Mouse (Mus musculus) ES-Bruce4 (cell line): Measurements from ENCODE around the gene Gm7697. TPM values are rescaled to one million over a fixed set of nuclear protein-coding genes. Genes with fewer than 3 reads are reported as not detected.
"Not testable (repeated sequence)": the region's sequence is repeated elsewhere in the genome, so short reads cannot be mapped to it uniquely, and the experiment has no call there.

Experiments
- H3K27ac ChIP-seq: 2 replicates; pipeline ENCODE4 v1.5.1; 2012; ENCODE audit warnings: low read length, inconsistent platforms; ENCODE audit not compliant: insufficient read depth
- H3K27me3 ChIP-seq: 2 replicates; pipeline ENCODE4 v1.6.1; 2012; ENCODE audit warnings: mild to moderate bottlenecking, low read length, inconsistent platforms; ENCODE audit not compliant: control insufficient read depth, poor library complexity, insufficient read depth, severe bottlenecking
- H3K36me3 ChIP-seq: 2 replicates; pipeline ENCODE4 v1.6.1; 2012; ENCODE audit warnings: inconsistent platforms, mild to moderate bottlenecking, low read length, moderate library complexity; ENCODE audit not compliant: control insufficient read depth, poor library complexity, insufficient read depth, severe bottlenecking
- H3K4me1 ChIP-seq: one replicate; pipeline ENCODE4 v1.8.1; 2011; ENCODE audit warnings: low read length; ENCODE audit not compliant: control insufficient read depth, insufficient read depth
- H3K4me3 ChIP-seq: 2 replicates; pipeline ENCODE4 v1.5.1; 2011; ENCODE audit warnings: low read depth, mild to moderate bottlenecking, low read length
- H3K9ac ChIP-seq: 2 replicates; pipeline ENCODE4 v1.6.1; 2012; ENCODE audit warnings: low read depth, mild to moderate bottlenecking, inconsistent platforms; ENCODE audit not compliant: poor library complexity, severe bottlenecking
- H3K9me3 ChIP-seq: replicated peaks from 2 replicates; pipeline ENCODE4 v1.6.1; 2012; ENCODE audit warnings: mild to moderate bottlenecking, low read length, inconsistent platforms; ENCODE audit not compliant: control insufficient read depth, poor library complexity, insufficient read depth, severe bottlenecking
- CTCF ChIP-seq: IDR thresholded peaks from one replicate; pipeline ENCODE4 v1.8.1; 2011; ENCODE audit warnings: low read depth, low read length
- polyA plus RNA-seq: library from polyadenylated mRNA; stranded (reverse); fragments of >200 nt; gene quantifications from 2 replicates; pipeline ENCODE4 v1.2.4, GENCODE M21; 2011; ENCODE audit warnings: low read depth; ENCODE audit not compliant: missing spikeins, insufficient read depth, insufficient read length

Gene Gm7697
- not detected in 2 replicates for polyA plus RNA-seq

DNA sequence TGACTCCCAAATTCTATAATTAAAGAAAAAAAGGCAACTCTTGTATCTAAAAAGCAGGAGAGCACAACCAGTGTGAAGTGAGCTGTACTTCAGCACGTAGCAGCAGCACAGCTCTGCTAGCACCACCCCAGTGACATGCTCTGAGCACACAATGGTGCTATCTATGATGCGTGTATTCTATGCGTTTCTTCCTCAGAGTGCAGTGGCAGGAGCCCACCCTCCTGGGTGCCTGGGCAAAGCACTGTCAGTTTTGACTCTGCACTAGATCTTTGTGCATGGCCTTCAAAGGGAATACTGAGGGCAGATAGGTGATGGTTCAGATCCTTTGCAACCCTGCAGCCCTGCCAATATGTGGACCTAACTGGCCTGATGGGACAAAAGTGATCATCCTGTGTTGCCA lies at the start of gene Gm7697:
TSS of gene Gm7697 (minus strand) at position 101 of the 400 bp plus-strand sequence.
- not testable (repeated sequence) for H3K4me1 ChIP-seq, H3K9ac ChIP-seq, H3K27ac ChIP-seq, H3K27me3 ChIP-seq, H3K4me3 ChIP-seq, H3K9me3 ChIP-seq, H3K36me3 ChIP-seq

DNA sequence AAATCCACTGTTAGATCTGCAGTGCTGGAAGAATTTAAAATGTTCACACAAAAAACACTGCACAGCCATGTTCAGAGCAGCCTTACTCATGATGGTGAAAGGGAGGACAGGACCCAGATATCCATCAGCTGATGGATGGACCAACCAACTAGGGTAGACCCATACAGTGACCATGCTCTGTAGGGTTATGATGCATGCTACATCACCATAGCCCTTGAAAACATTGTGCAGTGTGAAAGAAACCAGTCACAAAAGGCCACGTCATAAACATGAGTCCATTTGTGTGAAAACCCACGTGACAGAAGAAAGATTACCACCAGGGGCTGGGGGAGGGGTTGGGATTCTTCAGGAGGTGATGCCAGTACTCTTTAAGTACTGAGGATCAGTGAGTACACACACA lies 28.5 kb upstream of the Gm7697 start:
- H3K9me3 ChIP-seq, H3K4me3 ChIP-seq: not testable (repeated sequence)

DNA sequence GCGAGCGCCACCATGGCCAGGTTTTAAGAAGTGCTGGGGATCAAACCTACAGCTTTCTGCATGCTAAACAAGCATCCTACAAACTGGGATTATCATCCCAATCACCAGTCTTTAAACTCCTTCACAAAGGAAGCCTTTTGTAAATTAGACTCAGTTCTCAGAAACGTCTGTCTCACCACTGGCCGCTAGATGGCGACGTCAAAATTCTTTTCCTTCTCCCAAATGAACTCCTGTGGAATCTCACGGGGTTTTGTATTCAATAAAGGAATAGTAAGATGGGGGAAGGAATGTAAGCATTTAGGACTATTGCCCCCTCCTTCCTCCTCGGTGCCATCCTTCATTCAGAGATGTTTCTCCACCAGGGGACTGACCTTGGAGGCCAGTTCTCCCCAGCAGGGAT lies 26.8 kb upstream of the Gm7697 start:
- not testable (repeated sequence) for H3K4me1 ChIP-seq, H3K9me3 ChIP-seq, H3K36me3 ChIP-seq, H3K4me3 ChIP-seq, H3K27me3 ChIP-seq
- Histone ChIP-seq H3K27ac (peak overlapping the region; percentile 71), H3K9ac (peak overlapping the region; percentile 13; the same call in 1 of the 2 replicates)

More for the DNA sequence above, 28.5 kb upstream of the Gm7697 start:
- H3K36me3 ChIP-seq, H3K27me3 ChIP-seq, H3K9ac ChIP-seq, H3K4me1 ChIP-seq, H3K27ac ChIP-seq: not testable (repeated sequence)

DNA sequence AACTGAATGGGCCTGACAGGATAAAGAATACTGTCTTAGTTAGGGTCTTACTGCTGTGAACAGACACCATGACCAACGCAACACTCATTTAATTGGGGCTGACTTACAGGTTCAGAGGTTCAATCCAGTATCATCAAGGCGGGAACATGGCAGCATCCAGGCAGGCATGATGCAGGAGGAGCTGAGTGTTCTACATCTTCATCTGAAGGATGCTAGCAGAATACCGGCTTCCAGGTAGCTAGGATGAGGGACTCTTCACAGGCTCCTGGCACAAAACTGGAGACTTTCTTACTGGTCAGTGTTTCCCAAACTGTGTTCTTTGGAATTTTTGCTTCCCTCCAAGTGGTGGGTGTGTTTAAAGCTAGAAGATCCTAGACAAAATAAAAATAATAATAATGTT lies 25.3 kb upstream of the Gm7697 start:
- not testable (repeated sequence) for H3K27me3 ChIP-seq, H3K36me3 ChIP-seq, H3K9ac ChIP-seq, H3K9me3 ChIP-seq, H3K4me1 ChIP-seq, H3K4me3 ChIP-seq, H3K27ac ChIP-seq

DNA sequence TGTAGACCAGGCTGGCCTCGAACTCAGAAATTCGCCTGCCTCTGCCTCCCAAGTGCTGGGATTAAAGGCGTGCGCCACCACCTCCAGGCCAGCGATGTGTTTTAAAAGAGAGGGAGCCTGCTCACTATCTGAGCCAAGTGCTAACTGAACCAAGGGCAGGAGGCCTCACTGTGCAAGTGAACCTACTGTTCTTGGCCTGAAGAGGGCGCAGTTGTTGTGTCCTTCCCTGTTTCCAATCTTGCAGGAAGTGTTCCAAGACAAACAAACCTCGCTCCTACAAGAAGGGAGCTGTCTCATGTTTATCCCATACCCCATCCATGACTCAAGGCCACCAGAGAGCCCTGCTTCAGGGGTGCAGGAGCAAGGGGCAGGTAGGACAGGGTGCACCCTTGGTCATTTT lies 24.4 kb upstream of the Gm7697 start:
- H3K4me3 ChIP-seq, H3K9me3 ChIP-seq, H3K9ac ChIP-seq, H3K27ac ChIP-seq, H3K4me1 ChIP-seq, H3K27me3 ChIP-seq, H3K36me3 ChIP-seq: not testable (repeated sequence)
- TF ChIP-seq CTCF, result peak; percentile 67

DNA sequence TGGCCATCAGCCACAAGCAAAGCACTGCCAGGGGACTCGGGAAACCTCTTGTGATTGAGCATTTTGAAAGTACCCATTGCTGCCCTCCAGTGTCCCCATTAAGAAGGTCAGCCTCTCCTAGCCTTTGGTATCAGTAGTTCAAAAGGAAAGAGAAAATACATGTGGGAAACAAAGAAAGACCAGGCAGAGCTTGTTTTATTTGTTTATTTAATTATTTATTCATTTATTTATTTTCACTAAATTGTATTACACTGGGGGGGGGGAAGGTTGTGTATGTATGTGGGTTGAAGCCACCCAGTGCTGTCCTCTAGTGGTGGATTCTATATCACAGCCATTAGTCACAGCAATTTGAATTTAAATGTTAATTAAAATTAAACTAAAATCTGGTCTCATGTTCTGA lies 22.2 kb upstream of the Gm7697 start:
- not testable (repeated sequence) for H3K4me3 ChIP-seq, H3K9ac ChIP-seq

DNA sequence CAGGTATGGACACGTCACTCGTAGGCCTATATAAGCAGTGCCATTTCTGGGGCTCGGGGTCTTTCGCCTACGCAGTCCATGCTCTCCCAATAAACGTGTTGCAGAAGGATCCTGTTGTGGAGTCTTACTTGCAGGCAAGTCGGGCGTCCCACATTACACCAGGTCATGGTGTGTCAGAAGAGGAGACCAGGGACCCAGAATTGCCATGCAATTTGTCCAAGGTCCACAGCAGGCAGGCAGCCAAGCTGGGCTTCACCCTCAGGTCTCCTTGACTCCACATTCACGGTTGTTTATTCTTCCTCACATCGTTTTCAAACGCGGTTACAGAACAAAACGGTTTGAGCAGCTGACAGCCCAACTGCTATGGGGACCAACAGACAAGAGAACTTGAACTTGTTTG lies 21.7 kb upstream of the Gm7697 start:
- not testable (repeated sequence) for H3K27me3 ChIP-seq, H3K9ac ChIP-seq, H3K4me3 ChIP-seq, H3K27ac ChIP-seq, H3K4me1 ChIP-seq, H3K36me3 ChIP-seq, H3K9me3 ChIP-seq

More for the DNA sequence above, 22.2 kb upstream of the Gm7697 start:
- not testable (repeated sequence) for H3K4me1 ChIP-seq, H3K27ac ChIP-seq, H3K36me3 ChIP-seq, H3K9me3 ChIP-seq, H3K27me3 ChIP-seq

DNA sequence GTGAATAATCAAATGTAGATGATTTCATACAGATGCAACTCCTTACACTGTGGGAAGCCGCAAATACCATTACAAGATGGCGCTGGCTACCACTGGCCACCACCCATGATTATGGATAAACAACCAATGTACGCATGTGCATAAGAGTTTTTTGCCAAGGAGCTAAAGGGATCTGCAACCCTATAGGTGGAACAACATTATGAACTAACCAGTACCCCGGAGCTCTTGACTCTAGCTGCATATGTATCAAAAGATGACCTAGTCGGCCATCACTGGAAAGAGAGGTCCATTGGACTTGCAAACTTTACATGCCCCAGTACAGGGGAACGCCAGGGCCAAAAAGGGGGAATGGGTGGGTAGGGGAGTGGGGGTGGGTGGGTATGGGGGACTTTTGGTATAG lies 21.2 kb upstream of the Gm7697 start:
- not testable (repeated sequence) for H3K9ac ChIP-seq, H3K4me3 ChIP-seq, H3K4me1 ChIP-seq, H3K9me3 ChIP-seq, H3K27me3 ChIP-seq, H3K36me3 ChIP-seq, H3K27ac ChIP-seq

DNA sequence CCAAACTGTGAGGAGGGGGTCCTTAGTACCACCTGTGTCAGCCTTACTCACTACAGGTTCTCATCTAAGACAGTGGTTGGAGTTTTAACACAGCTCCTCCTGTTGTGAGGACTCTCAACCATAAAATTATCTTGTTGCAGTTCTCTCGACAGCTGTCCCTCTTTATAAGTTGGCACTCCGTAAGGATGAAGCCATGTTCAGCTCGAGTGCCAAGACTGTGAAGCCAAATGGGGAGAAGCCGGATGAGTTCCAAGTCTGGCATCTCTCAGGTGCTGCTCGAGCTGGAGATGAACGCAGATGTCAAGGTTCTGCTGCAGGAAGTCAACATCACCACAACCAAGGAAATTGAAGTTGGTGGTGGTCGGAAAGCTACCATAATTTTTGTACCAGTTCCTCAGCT lies 18.0 kb upstream of the Gm7697 start:
- H3K4me3 ChIP-seq, H3K27ac ChIP-seq, H3K4me1 ChIP-seq, H3K36me3 ChIP-seq, H3K9ac ChIP-seq, H3K9me3 ChIP-seq, H3K27me3 ChIP-seq: not testable (repeated sequence)

DNA sequence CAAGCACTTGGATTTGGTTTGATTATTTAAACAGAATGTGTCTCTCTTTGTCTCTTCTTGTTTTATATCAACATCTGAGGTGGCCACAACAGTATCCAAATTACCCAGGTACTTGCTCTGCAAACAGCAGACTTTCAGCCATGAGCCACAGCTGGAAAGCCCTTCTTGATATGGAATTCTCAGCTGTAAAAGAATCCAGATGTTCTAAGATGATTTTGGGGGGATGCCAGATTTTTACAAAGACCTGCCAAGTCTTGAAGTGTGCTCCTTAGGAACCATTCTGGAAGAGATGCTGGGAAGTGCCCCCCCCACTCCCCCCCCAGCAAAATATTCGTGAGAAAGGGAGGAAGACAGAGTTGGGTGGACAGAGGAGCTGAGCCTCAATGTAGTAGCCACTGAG lies 17.6 kb upstream of the Gm7697 start:
- H3K4me3 ChIP-seq, H3K27me3 ChIP-seq, H3K9me3 ChIP-seq, H3K9ac ChIP-seq, H3K27ac ChIP-seq, H3K36me3 ChIP-seq, H3K4me1 ChIP-seq: not testable (repeated sequence)
